Mouse (Mus musculus) hindlimb bud, embryonic 11.5 days (tissue): ENCODE results near the gene Rbm8a2.
A peak's percentile ranks its signal among the peaks of the same experiment; 100 is the strongest.

Source experiments
- DNase-seq: peaks from one replicate; pipeline ENCODE4 v3.0.0-alpha.2; 2012; ENCODE audit warnings: low read depth, low spot score; ENCODE audit errors: extremely low spot score

Rbm8a2 gene

GRCm38 (mm10) chr1:175936282-175936737, 42.6 kb downstream of the Rbm8a2 start:
- peak; percentile 93 for DNase-seq

GRCm38 (mm10) chr1:175931391-175931790, 47.5 kb downstream of the Rbm8a2 start:
- DNase-seq: no peak
